Mouse (Mus musculus) lung, postnatal 4 days (tissue): Measurements from ENCODE around the gene Atrnl1.
A peak's percentile ranks its signal among the peaks of the same experiment; 100 is the strongest.

ENCODE experiments used
- DNase-seq, 2 experiments: peaks; one replicate each; pipeline ENCODE4 v3.0.0; 2021

Gene Atrnl1

GRCm38 (mm10) chr19:57610476-57611261 is at the start of gene Atrnl1:
Gene Atrnl1, plus strand, starts transcription at chr19:57611034.
- peak; percentile 90 to 94 for DNase-seq

- DNase-seq: no peak
Observed at GRCm38 (mm10) chr19:57561486-57561885, 49.3 kb upstream of the Atrnl1 start.

- no peak for DNase-seq
Observed at GRCm38 (mm10) chr19:57569040-57569439, 41.8 kb upstream of the Atrnl1 start.

- DNase-seq: no peak
Observed at GRCm38 (mm10) chr19:57572360-57573237, 38.2 kb upstream of the Atrnl1 start.

- no peak for DNase-seq
Observed at GRCm38 (mm10) chr19:57573470-57573869, 37.4 kb upstream of the Atrnl1 start.

GRCm38 (mm10) chr19:57575027-57575426 is 35.8 kb upstream of the Atrnl1 start:
- no peak for DNase-seq

GRCm38 (mm10) chr19:57576836-57577235 is 34.0 kb upstream of the Atrnl1 start:
- no peak for DNase-seq

- no peak for DNase-seq
Observed at GRCm38 (mm10) chr19:57577256-57577655, 33.6 kb upstream of the Atrnl1 start.

GRCm38 (mm10) chr19:57580962-57581361 is 29.9 kb upstream of the Atrnl1 start:
- DNase-seq: no peak

GRCm38 (mm10) chr19:57585231-57585792 is 25.5 kb upstream of the Atrnl1 start:
- no peak for DNase-seq

- no peak for DNase-seq
Observed at GRCm38 (mm10) chr19:57586172-57586571, 24.7 kb upstream of the Atrnl1 start.

GRCm38 (mm10) chr19:57589516-57589915 is 21.3 kb upstream of the Atrnl1 start:
- no peak for DNase-seq

- DNase-seq: no peak
Observed at GRCm38 (mm10) chr19:57590895-57591294, 19.9 kb upstream of the Atrnl1 start.

GRCm38 (mm10) chr19:57591631-57592030 is 19.2 kb upstream of the Atrnl1 start:
- DNase-seq: no peak

- DNase-seq: no peak
Observed at GRCm38 (mm10) chr19:57592355-57592754, 18.5 kb upstream of the Atrnl1 start.

GRCm38 (mm10) chr19:57599126-57599525 is 11.7 kb upstream of the Atrnl1 start:
- DNase-seq: no peak

GRCm38 (mm10) chr19:57600233-57600929 is 10.5 kb upstream of the Atrnl1 start:
- DNase-seq: peak in 1 of 2 experiments; percentile 36

GRCm38 (mm10) chr19:57600930-57601328 is 9.9 kb upstream of the Atrnl1 start:
- DNase-seq: no peak

- no peak for DNase-seq
Observed at GRCm38 (mm10) chr19:57603593-57603992, 7.2 kb upstream of the Atrnl1 start.

- DNase-seq: no peak
Observed at GRCm38 (mm10) chr19:57605941-57606340, 4.9 kb upstream of the Atrnl1 start.

GRCm38 (mm10) chr19:57606351-57606750 is 4.5 kb upstream of the Atrnl1 start:
- DNase-seq: no peak

- peak; percentile 68 to 81 for DNase-seq
Observed at GRCm38 (mm10) chr19:57609361-57610057, 1.3 kb upstream of the Atrnl1 start.
